Mouse (Mus musculus): ENCODE data around the gene Parp6. TPM values are rescaled to one million over a fixed set of nuclear protein-coding genes. Genes with fewer than 3 reads are reported as not detected.

Gene Parp6
- total RNA-seq, 1 experiment from 2014 or later = 30.2 TPM

GRCm38 (mm10) chr9:59679678-59680533 is 62.8 kb downstream of the Parp6 start, which contains the start of gene Gramd2:
Gramd2 (plus strand) TSS chr9:59680144.
- peak; percentile 92 for DNase-seq

GRCm38 (mm10) chr9:59680534-59680875 is 63.4 kb downstream of the Parp6 start:
- no peak for DNase-seq

GRCm38 (mm10) chr9:59684020-59684419 is 66.9 kb downstream of the Parp6 start:
- no peak for DNase-seq

- DNase-seq = no peak
Observed at GRCm38 (mm10) chr9:59687416-59688046, 70.4 kb downstream of the Parp6 start.

- DNase-seq = peak; percentile 88
Observed at GRCm38 (mm10) chr9:59691635-59692094, 74.6 kb downstream of the Parp6 start.

GRCm38 (mm10) chr9:59692145-59692544 is 75.1 kb downstream of the Parp6 start:
- DNase-seq = peak; percentile 61

- DNase-seq = no peak
Observed at GRCm38 (mm10) chr9:59694571-59695450, 77.7 kb downstream of the Parp6 start.

GRCm38 (mm10) chr9:59695451-59695813 is 78.3 kb downstream of the Parp6 start:
- DNase-seq = no peak

GRCm38 (mm10) chr9:59696381-59696780 is 79.3 kb downstream of the Parp6 start:
- DNase-seq = no peak

Other genes starting within 250 kb of the Parp6 start
- 94.2 and 107 TPM in 2 replicates for gene Arih1, start 130.7 kb upstream of the Parp6 start, total RNA-seq (2021)
- gene Hexa, start 77.7 kb upstream of the Parp6 start, total RNA-seq (2021) = 81.3 and 83.2 TPM in 2 replicates
- gene Tmem202, start 77.4 kb upstream of the Parp6 start, total RNA-seq (2021) = 0.82 and 1.7 TPM in 2 replicates
- gene Celf6, start 39.4 kb upstream of the Parp6 start, total RNA-seq (2021) = 4.3 and 6.9 TPM in 2 replicates
- 647 and 658 TPM in 2 replicates for gene Pkm, start 39.1 kb downstream of the Parp6 start, total RNA-seq (2021)
- gene Gramd2, start 62.9 kb downstream of the Parp6 start, total RNA-seq (2021) = 0.26 and 0.52 TPM in 2 replicates
- gene Senp8, start 133.4 kb downstream of the Parp6 start, total RNA-seq (2021) = 5.5 and 6.6 TPM in 2 replicates
- gene Myo9a, start 133.6 kb downstream of the Parp6 start, total RNA-seq (2021) = 14.1 and 18.9 TPM in 2 replicates